Mouse (Mus musculus): ENCODE measurements at regions not wholly inside any gene's neighbourhood (a gene's known extent, or its start where the extent isn't known, plus 50 kb on each side); places are given as distances from the start of the nearest gene placed in this dataset.

GRCm38 (mm10) chr11:45085145-45085544, 468.0 kb downstream of the Ebf1 start:
- H3K4me1 ChIP-seq (ENCODE audit: control insufficient read depth in 2 of 2, insufficient read depth in 2 of 2, low read length in 2 of 2, poor library complexity in 1 of 2), result no peaks in the 10 kb centered on the region
- H3K36me3 ChIP-seq (ENCODE audit: control insufficient read depth, insufficient read depth, low read length, poor library complexity, severe bottlenecking), result no peaks in the 10 kb centered on the region
- H3K27ac ChIP-seq (ENCODE audit: insufficient read depth, low read depth, low read length, poor library complexity, severe bottlenecking), result no peak overlapping the region
- no peak for DNase-seq (ENCODE audit: low read depth, low spot score)
- in situ Hi-C loops (cut with MboI; ENCODE audit: low sequenced_read_pairs in 2 of 2, unreplicated experiment in 2 of 2), result no loop called here
- no peak for TF ChIP-seq ZC3H11A (IDR thresholded peaks at IDR 0.05; ENCODE audit: borderline replicate concordance, low read depth, low read length)
- no peak for TF ChIP-seq HCFC1 (IDR thresholded peaks at IDR 0.05; ENCODE audit: borderline replicate concordance, insufficient read depth, low read length)
- no peak for TF ChIP-seq MAFK (IDR thresholded peaks at IDR 0.05; ENCODE audit: insufficient read depth, low read depth, low read length)
- no peak for TF ChIP-seq CHD2 (IDR thresholded peaks at IDR 0.05; ENCODE audit: low read depth, low read length)
- no peak for TF ChIP-seq ZNF384 (IDR thresholded peaks at IDR 0.05; ENCODE audit: low read depth, low read length)
- H3K4me3 ChIP-seq (ENCODE audit: insufficient read depth in 1 of 2, low read depth in 1 of 2, low read length in 2 of 2, poor library complexity in 1 of 2, severe bottlenecking in 1 of 2), result no peak overlapping the region
- H3K9ac ChIP-seq (ENCODE audit: insufficient read depth, low read depth, low read length, poor library complexity, severe bottlenecking), result no peak overlapping the region
- H3K9me3 ChIP-seq (ENCODE audit: control insufficient read depth, insufficient read depth, low read depth, low read length), result no peaks in the 10 kb centered on the region

DNA sequence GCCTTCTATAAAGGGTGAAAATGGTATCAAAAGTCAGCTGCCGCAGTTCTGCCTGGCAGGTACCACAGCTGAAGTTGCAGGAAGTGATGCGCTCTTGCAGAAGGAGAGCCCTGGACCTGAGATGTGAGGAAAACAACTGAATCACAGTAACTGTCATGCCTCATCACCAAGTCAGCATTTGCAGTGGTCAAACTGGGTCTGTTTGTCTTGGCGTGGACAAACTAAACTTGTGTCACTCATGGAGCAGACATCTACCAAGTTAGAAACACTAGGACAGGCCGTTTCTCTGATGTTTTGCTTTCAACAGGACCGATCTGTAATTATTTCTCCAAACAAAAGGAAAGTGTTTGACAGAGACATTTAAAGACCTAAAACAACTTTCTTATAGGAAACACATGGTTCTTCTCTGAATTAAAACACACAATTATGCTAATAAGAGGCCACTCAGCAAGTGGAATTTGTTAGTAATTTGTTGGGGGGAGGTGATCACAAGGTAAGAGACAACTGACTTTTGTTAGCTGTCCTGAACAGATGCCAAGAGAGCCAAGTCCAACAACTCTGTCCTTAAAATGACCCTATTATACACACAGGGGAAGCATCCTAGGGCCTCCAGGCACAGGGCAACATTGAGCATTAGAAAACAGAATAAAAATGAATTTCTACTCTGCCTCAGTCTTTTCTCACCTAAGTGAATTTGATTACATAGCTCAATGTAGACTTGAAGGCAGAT, 470.2 kb downstream of the Ebf1 start:
- Histone ChIP-seq H3K27ac (ENCODE audit: insufficient read depth, low read depth, low read length, poor library complexity, severe bottlenecking) (no peak overlapping the region), H3K36me3 (ENCODE audit: control insufficient read depth, insufficient read depth, low read length, poor library complexity, severe bottlenecking) (no peaks in the 10 kb centered on the region), H3K9me3 (ENCODE audit: control insufficient read depth, insufficient read depth, low read depth, low read length) (no peaks in the 10 kb centered on the region), H3K9ac (ENCODE audit: insufficient read depth, low read depth, low read length, poor library complexity, severe bottlenecking) (no peak overlapping the region), H3K4me1 (ENCODE audit: control insufficient read depth in 2 of 2, insufficient read depth in 2 of 2, low read length in 2 of 2, poor library complexity in 1 of 2) (no peaks in the 10 kb centered on the region), H3K4me3 (ENCODE audit: insufficient read depth in 1 of 2, low read depth in 1 of 2, low read length in 2 of 2, poor library complexity in 1 of 2, severe bottlenecking in 1 of 2) (no peak overlapping the region)
- in situ Hi-C loops (cut with MboI; ENCODE audit: low sequenced_read_pairs in 2 of 2, unreplicated experiment in 2 of 2), result no loop called here
- DNase-seq (ENCODE audit: low read depth, low spot score), result no peak
- TF ChIP-seq CHD2 (IDR thresholded peaks at IDR 0.05; ENCODE audit: low read depth, low read length) (no peak), MAFK (IDR thresholded peaks at IDR 0.05; ENCODE audit: insufficient read depth, low read depth, low read length) (no peak), HCFC1 (IDR thresholded peaks at IDR 0.05; ENCODE audit: borderline replicate concordance, insufficient read depth, low read length) (no peak), ZC3H11A (IDR thresholded peaks at IDR 0.05; ENCODE audit: borderline replicate concordance, low read depth, low read length) (no peak), ZNF384 (IDR thresholded peaks at IDR 0.05; ENCODE audit: low read depth, low read length) (no peak)

GRCm38 (mm10) chr11:45088286-45088685, 471.2 kb downstream of the Ebf1 start:
- Histone ChIP-seq H3K9ac (ENCODE audit: insufficient read depth, low read depth, low read length, poor library complexity, severe bottlenecking) (no peak overlapping the region), H3K27ac (ENCODE audit: insufficient read depth, low read depth, low read length, poor library complexity, severe bottlenecking) (no peak overlapping the region), H3K4me1 (ENCODE audit: control insufficient read depth in 2 of 2, insufficient read depth in 2 of 2, low read length in 2 of 2, poor library complexity in 1 of 2) (no peaks in the 10 kb centered on the region), H3K4me3 (ENCODE audit: insufficient read depth in 1 of 2, low read depth in 1 of 2, low read length in 2 of 2, poor library complexity in 1 of 2, severe bottlenecking in 1 of 2) (no peak overlapping the region), H3K36me3 (ENCODE audit: control insufficient read depth, insufficient read depth, low read length, poor library complexity, severe bottlenecking) (no peaks in the 10 kb centered on the region), H3K9me3 (ENCODE audit: control insufficient read depth, insufficient read depth, low read depth, low read length) (no peaks in the 10 kb centered on the region)
- DNase-seq (ENCODE audit: low read depth, low spot score), result no peak
- in situ Hi-C loops (cut with MboI; ENCODE audit: low sequenced_read_pairs in 2 of 2, unreplicated experiment in 2 of 2), result no loop called here
- TF ChIP-seq CHD2 (IDR thresholded peaks at IDR 0.05; ENCODE audit: low read depth, low read length), result no peak
- no peak for TF ChIP-seq HCFC1 (IDR thresholded peaks at IDR 0.05; ENCODE audit: borderline replicate concordance, insufficient read depth, low read length)
- no peak for TF ChIP-seq ZNF384 (IDR thresholded peaks at IDR 0.05; ENCODE audit: low read depth, low read length)
- TF ChIP-seq ZC3H11A (IDR thresholded peaks at IDR 0.05; ENCODE audit: borderline replicate concordance, low read depth, low read length), result no peak
- TF ChIP-seq MAFK (IDR thresholded peaks at IDR 0.05; ENCODE audit: insufficient read depth, low read depth, low read length), result no peak

- no peak overlapping the region for H3K9ac ChIP-seq (ENCODE audit: insufficient read depth, low read depth, low read length, poor library complexity, severe bottlenecking)
- no peak overlapping the region for H3K4me3 ChIP-seq (ENCODE audit: insufficient read depth in 1 of 2, low read depth in 1 of 2, low read length in 2 of 2, poor library complexity in 1 of 2, severe bottlenecking in 1 of 2)
- no peaks in the 10 kb centered on the region for H3K36me3 ChIP-seq (ENCODE audit: control insufficient read depth, insufficient read depth, low read length, poor library complexity, severe bottlenecking)
- H3K27ac ChIP-seq (ENCODE audit: insufficient read depth, low read depth, low read length, poor library complexity, severe bottlenecking), result no peak overlapping the region
- H3K9me3 ChIP-seq (ENCODE audit: control insufficient read depth, insufficient read depth, low read depth, low read length), result no peaks in the 10 kb centered on the region
- in situ Hi-C loops (cut with MboI; ENCODE audit: low sequenced_read_pairs in 2 of 2, unreplicated experiment in 2 of 2), result no loop called here
- no peak for DNase-seq (ENCODE audit: low read depth, low spot score)
- H3K4me1 ChIP-seq (ENCODE audit: control insufficient read depth in 2 of 2, insufficient read depth in 2 of 2, low read length in 2 of 2, poor library complexity in 1 of 2), result no peaks in the 10 kb centered on the region
- TF ChIP-seq MAFK (IDR thresholded peaks at IDR 0.05; ENCODE audit: insufficient read depth, low read depth, low read length) (no peak), CHD2 (IDR thresholded peaks at IDR 0.05; ENCODE audit: low read depth, low read length) (no peak), ZNF384 (IDR thresholded peaks at IDR 0.05; ENCODE audit: low read depth, low read length) (no peak), HCFC1 (IDR thresholded peaks at IDR 0.05; ENCODE audit: borderline replicate concordance, insufficient read depth, low read length) (no peak), ZC3H11A (IDR thresholded peaks at IDR 0.05; ENCODE audit: borderline replicate concordance, low read depth, low read length) (no peak)
Measured at GRCm38 (mm10) chr11:45089561-45089960, 472.4 kb downstream of the Ebf1 start.
